Mouse (Mus musculus) neutrophil, adult 59 days (primary cell): ENCODE results near the gene Cyp4v3. TPM values are rescaled to one million over a fixed set of nuclear protein-coding genes. Genes with fewer than 3 reads are reported as not detected.

Experiments
- total RNA-seq, 2 experiments: library from RNA; stranded (reverse); gene quantifications; 1 replicate in 1 of 2; 2 replicates in 1 of 2; pipeline ENCODE4 v1.2.4; 2023

Cyp4v3 gene
- total RNA-seq = 1 to 10 TPM; 3.7 to 4.6 TPM

DNA sequence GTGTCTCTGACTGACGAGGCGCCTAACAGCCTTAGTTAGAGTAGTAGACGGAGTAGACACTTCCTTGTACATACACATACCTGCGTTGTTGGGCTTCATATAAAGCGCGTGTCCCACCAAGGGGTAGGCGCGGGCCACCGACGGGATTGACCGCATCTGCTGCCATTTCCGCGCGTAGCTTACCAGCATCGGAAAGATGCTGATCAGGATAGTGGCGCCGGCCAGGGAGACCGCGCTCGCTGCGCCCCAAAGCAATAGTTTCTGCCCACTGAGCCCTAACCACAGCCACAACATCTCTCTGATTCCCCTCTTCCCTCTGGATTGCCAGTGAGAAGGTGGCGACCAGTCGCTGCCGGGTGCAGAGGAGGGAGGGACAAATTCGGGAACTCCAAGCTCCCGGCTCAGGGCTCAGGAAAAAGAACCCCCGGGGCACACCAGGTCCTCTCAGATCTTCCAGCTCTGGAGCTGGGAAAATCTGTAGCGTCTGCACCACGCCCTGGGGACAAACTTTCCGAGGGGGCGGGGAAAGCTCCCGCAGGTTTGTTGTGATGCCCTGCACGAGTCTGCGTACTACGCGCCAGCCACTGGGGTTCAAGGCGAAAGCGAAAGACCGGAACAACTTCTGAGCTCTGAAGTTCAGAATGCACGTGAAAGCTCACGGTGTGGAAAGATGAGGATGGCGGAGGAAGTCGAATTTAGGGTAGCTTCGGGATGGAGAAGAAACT lies at the start of gene Cyp4v3:
Gene Cyp4v3, minus strand, starts transcription at position 532 of the 725 bp plus-strand sequence.

DNA sequence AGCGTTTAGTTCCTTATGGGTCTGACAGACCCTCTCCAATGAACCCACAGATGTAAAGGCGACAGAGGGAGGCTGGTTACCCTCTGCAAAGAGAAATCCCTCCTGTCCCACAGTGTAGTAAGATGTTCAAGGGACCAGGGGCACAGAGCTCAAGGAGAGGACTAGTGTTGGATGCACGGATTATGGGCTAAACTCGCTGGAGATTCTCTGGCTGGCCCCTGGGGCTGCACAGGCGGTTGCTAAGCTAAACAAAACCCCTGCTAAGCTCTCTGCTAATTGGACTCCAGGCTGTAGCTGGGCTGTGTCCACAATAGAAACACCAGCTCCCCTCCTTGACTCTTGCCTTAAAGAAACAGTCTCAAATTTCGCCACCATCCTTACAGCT lies 48.9 kb upstream of the Cyp4v3 start, which contains the start of gene Fam149a:
Gene Fam149a, minus strand, starts transcription at position 329 of the 385 bp plus-strand sequence.

DNA sequence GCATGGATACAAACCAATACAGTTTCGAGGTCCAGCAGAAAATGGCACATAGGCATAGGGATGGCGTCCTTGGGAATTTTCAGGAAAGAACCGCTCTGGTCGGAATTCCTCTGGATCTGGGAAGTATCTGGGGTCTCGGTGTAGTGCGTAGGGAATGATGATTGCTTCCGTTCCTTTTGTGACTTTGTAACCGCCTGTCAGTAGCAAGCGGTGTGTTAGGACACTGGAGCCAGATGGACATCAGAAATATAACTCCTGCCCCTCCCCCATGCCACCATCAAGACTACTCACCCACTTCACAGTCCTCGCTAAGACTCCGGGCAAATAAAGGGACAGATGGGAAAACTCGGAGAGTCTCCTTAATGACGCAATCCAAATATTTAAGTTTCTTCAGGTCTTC lies 24.6 kb downstream of the Cyp4v3 start, which contains the start of gene Gm45753:
Gene Gm45753, minus strand, starts transcription at position 101 of the 400 bp plus-strand sequence.

DNA sequence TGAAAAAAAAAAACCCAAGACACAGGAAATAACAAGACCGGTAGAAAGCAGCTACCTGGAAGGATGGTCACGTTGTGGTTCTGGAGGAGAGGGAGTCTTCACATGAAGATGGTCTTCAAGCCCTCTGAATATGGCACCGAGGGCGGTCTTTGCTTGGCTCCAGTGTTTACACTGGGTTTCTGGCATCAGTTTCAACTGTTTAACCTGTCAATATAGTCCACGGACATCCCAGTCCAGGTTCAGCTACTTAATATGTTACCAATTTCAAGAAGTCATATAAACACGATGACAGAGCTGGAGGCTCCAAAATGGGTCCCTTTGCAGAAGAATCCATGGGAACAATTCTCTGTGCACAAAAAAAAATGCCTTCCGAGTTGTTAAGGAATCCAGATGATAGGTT lies 38.3 kb downstream of the Cyp4v3 start, which contains the start of gene Klkb1:
Gene Klkb1, minus strand, starts transcription at position 173 of the 400 bp plus-strand sequence.

DNA sequence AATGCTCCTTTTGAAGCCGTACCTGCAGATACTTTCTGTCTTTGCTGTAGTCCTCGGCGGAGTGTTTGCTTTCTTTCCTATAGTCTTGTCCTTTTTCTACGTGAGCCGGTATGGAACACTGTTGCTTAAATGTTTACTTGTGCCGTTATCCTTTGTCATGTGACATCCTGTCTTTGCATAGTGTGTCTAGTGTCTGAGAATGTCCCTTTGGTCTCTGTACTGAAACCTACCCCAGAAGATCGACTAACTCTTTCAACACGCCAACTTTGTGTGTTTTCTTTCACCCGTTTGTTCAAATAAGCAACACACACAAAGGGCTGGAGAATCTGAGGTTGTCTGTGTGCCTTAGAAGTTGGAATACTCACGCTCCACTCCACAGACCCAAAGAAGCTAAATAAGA lies 71.1 kb downstream of the Cyp4v3 start, which contains the start of gene F11:
Gene F11, minus strand, starts transcription at position 112 of the 400 bp plus-strand sequence.

Other genes starting within 250 kb of the Cyp4v3 start
- gene F11, start 71.2 kb downstream of the Cyp4v3 start, total RNA-seq = not detected
- gene Klkb1, start 38.4 kb downstream of the Cyp4v3 start, total RNA-seq = not detected
- gene Gm45753, start 24.8 kb downstream of the Cyp4v3 start, total RNA-seq = not detected
- under 1 TPM; 0.24 to 0.29 TPM for gene Fam149a, start 49.1 kb upstream of the Cyp4v3 start, total RNA-seq
- gene Tlr3, start 77.9 kb upstream of the Cyp4v3 start, total RNA-seq = 1 to 10 TPM in 1 of 2 experiments, under 1 TPM in 1; 0.37 to 1.0 TPM
- under 1 TPM; 0.15 to 0.20 TPM for gene Sorbs2, start 174.6 kb upstream of the Cyp4v3 start, total RNA-seq